Mouse (Mus musculus) CD4-positive naive resting alpha-beta T cell, adult 76 days (primary cell): ENCODE data around the gene Mxra7. TPM values are rescaled to one million over a fixed set of nuclear protein-coding genes. Genes with fewer than 3 reads are reported as not detected.

ENCODE experiments used
- total RNA-seq: library from RNA; stranded (reverse); gene quantifications from one replicate; pipeline ENCODE4 v1.2.4, GENCODE M21; 2023

Mxra7 gene
- total RNA-seq: not detected

GRCm38 (mm10) chr11:116827534-116828165 lies at the start of gene Mxra7:
TSS of gene Mxra7 (minus strand) at chr11:116828046.

GRCm38 (mm10) chr11:116852891-116853511 lies 25.2 kb upstream of the Mxra7 start, which contains the start of gene Srsf2:
TSS of gene Srsf2 (minus strand) at chr11:116853094.

GRCm38 (mm10) chr11:116852291-116852890 lies 24.5 kb upstream of the Mxra7 start, which contains the start of gene Mfsd11:
TSS of gene Mfsd11 (plus strand) at chr11:116852440.

GRCm38 (mm10) chr11:116843261-116844233 lies 15.7 kb upstream of the Mxra7 start, which contains the start of the genes Mettl23 and Jmjd6:
TSS of gene Mettl23 (plus strand) at chr11:116843278.
TSS of gene Jmjd6 (minus strand) at chr11:116843449.

GRCm38 (mm10) chr11:116775407-116775806 lies 52.4 kb downstream of the Mxra7 start, which contains the start of gene St6galnac1:
TSS of gene St6galnac1 (minus strand) at chr11:116775507.

Other genes starting within 250 kb of the Mxra7 start
- 26.8 TPM for gene Ube2o, start 246.6 kb downstream of the Mxra7 start, total RNA-seq
- gene Aanat, start 241.6 kb downstream of the Mxra7 start, total RNA-seq: not detected
- 18.9 TPM for gene Rhbdf2, start 201.0 kb downstream of the Mxra7 start, total RNA-seq
- gene Prcd, start 174.5 kb downstream of the Mxra7 start, total RNA-seq: not detected
- gene Cygb, start 173.7 kb downstream of the Mxra7 start, total RNA-seq: not detected
- not detected for gene St6galnac1, start 52.5 kb downstream of the Mxra7 start, total RNA-seq
- gene Mettl23, start 15.2 kb upstream of the Mxra7 start, total RNA-seq: 51.0 TPM
- gene Jmjd6, start 15.4 kb upstream of the Mxra7 start, total RNA-seq: 54.8 TPM
- 10.8 TPM for gene Mfsd11, start 24.4 kb upstream of the Mxra7 start, total RNA-seq
- gene Srsf2, start 25.0 kb upstream of the Mxra7 start, total RNA-seq: 401 TPM
- not detected for gene Mgat5b, start 90.8 kb upstream of the Mxra7 start, total RNA-seq